Mouse (Mus musculus): ENCODE measurements around the gene Acer3. TPM values are rescaled to one million over a fixed set of nuclear protein-coding genes. Genes with fewer than 3 reads are reported as not detected.
A peak's percentile ranks its signal among the peaks of the same experiment; 100 is the strongest.

Gene Acer3
- polyA plus RNA-seq, 1 experiment from 2014 or later, result 19.5 TPM

GRCm38 (mm10) chr7:98186637-98187036 is 134.4 kb downstream of the Acer3 start:
- DNase-seq (ENCODE audit: low spot score), result no peak

GRCm38 (mm10) chr7:98185326-98185725 is 135.7 kb downstream of the Acer3 start:
- no peak for DNase-seq (ENCODE audit: low spot score)

- no peak for DNase-seq (ENCODE audit: low spot score)
Observed at GRCm38 (mm10) chr7:98178560-98179231, 142.3 kb downstream of the Acer3 start.

- DNase-seq (ENCODE audit: low spot score), result peak; percentile 89
Observed at GRCm38 (mm10) chr7:98177929-98178559, 143.0 kb downstream of the Acer3 start, which contains the start of gene Capn5. TSS of gene Capn5 (minus strand) at chr7:98178274.

- no peak for DNase-seq (ENCODE audit: low spot score)
Observed at GRCm38 (mm10) chr7:98177566-98177928, 143.5 kb downstream of the Acer3 start.

- peak; percentile 47 for DNase-seq (ENCODE audit: low spot score)
Observed at GRCm38 (mm10) chr7:98177071-98177485, 143.9 kb downstream of the Acer3 start.

GRCm38 (mm10) chr7:98176322-98177070 is 144.5 kb downstream of the Acer3 start:
- peak; percentile 57 for DNase-seq (ENCODE audit: low spot score)

GRCm38 (mm10) chr7:98174883-98175755 is 145.9 kb downstream of the Acer3 start:
- no peak for DNase-seq (ENCODE audit: low spot score)

GRCm38 (mm10) chr7:98173408-98173807 is 147.6 kb downstream of the Acer3 start:
- DNase-seq (ENCODE audit: low spot score), result no peak

- DNase-seq (ENCODE audit: low spot score), result no peak
Observed at GRCm38 (mm10) chr7:98172661-98173060, 148.3 kb downstream of the Acer3 start.

- no peak for DNase-seq (ENCODE audit: low spot score)
Observed at GRCm38 (mm10) chr7:98171141-98172073, 149.6 kb downstream of the Acer3 start.

- no peak for DNase-seq (ENCODE audit: low spot score)
Observed at GRCm38 (mm10) chr7:98164999-98165528, 155.9 kb downstream of the Acer3 start.

GRCm38 (mm10) chr7:98164382-98164998 is 156.5 kb downstream of the Acer3 start:
- DNase-seq (ENCODE audit: low spot score), result no peak

GRCm38 (mm10) chr7:98163700-98164099 is 157.3 kb downstream of the Acer3 start:
- no peak for DNase-seq (ENCODE audit: low spot score)

- DNase-seq (ENCODE audit: low spot score), result no peak
Observed at GRCm38 (mm10) chr7:98162239-98162638, 158.8 kb downstream of the Acer3 start.

GRCm38 (mm10) chr7:98160041-98160740 is 160.8 kb downstream of the Acer3 start:
- no peak for DNase-seq (ENCODE audit: low spot score)

GRCm38 (mm10) chr7:98158481-98158880 is 162.5 kb downstream of the Acer3 start:
- DNase-seq (ENCODE audit: low spot score), result no peak

GRCm38 (mm10) chr7:98157636-98158332 is 163.2 kb downstream of the Acer3 start:
- DNase-seq (ENCODE audit: low spot score), result no peak
